Mouse (Mus musculus) G1E (cell line): ENCODE measurements around the gene Hsd17b1.

Experiments
- CTCF ChIP-seq: IDR thresholded peaks from 2 replicates; pipeline ENCODE4 v1.5.1; 2012; ENCODE audit warnings: low read depth, low read length, inconsistent platforms, mixed read lengths
- GATA1 ChIP-seq: IDR thresholded peaks from 2 replicates; pipeline ENCODE4 v1.6.1; 2012; ENCODE audit warnings: borderline replicate concordance, low read length, inconsistent platforms, mixed read lengths
- GATA2 ChIP-seq: IDR thresholded peaks from 2 replicates; pipeline ENCODE4 v1.6.1; 2012; ENCODE audit warnings: low read depth, low read length, inconsistent platforms, borderline replicate concordance
- POLR2AphosphoS5 ChIP-seq: IDR thresholded peaks from 2 replicates; pipeline ENCODE4 v1.6.1; 2012; ENCODE audit warnings: low read depth, low read length, inconsistent platforms; ENCODE audit not compliant: insufficient replicate concordance
- TAL1 ChIP-seq: conservative IDR thresholded peaks from 2 replicates; pipeline ENCODE4 v1.6.1; 2012; ENCODE audit warnings: low read depth, low read length, inconsistent platforms, mixed read lengths

- no peak for TF ChIP-seq CTCF
- no peak for TF ChIP-seq GATA1
- no peak for TF ChIP-seq TAL1
- no peak for TF ChIP-seq POLR2AphosphoS5
- TF ChIP-seq GATA2 = no peak
These were observed 32.4 kb upstream of the Hsd17b1 start for GRCm38 (mm10) chr11:101045826-101046225.
